Mouse (Mus musculus): Measurements from ENCODE around the gene Cnpy2. TPM values are rescaled to one million over a fixed set of nuclear protein-coding genes. Genes with fewer than 3 reads are reported as not detected.

Cnpy2 gene
- total RNA-seq, 2 experiments from 2014 or later = 81.0 to 86.0 TPM

DNA sequence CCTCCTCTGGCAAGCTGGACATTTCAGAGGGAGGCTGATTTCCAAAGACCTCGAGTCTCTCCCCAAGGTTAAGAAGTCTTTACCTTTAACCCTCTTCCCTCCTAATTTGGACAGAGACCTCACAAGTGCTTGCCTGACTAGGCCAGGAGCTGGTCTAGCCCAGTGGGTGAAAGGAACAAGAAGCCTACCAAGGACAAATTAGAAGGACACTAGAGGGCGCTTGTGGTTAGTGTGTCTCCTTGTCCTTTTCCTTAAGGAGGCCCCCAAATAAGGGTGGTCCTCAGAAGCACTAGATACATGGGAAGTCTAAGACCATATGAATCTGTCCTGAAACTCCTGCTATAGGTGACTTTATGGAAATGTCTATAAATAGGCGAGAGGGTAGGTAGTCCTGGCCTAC lies 40.3 kb downstream of the Cnpy2 start:
- peak; percentile 23 for DNase-seq
- intact Hi-C loops (cut with DNase I) = loop anchor here (5.0 kb wide), 1 partner anchor 95 kb away; the partner anchor contains the start of gene Smarcc2

GRCm38 (mm10) chr10:128367899-128368401 lies 45.7 kb downstream of the Cnpy2 start:
- intact Hi-C loops (cut with DNase I) = no loop called here

GRCm38 (mm10) chr10:128368402-128369217 lies 46.4 kb downstream of the Cnpy2 start, which contains the start of gene Coq10a:
Coq10a (minus strand) TSS chr10:128368997.
- DNase-seq = peak; percentile 96
- intact Hi-C loops (cut with DNase I) = no loop called here

More at GRCm38 (mm10) chr10:128367899-128368401, 45.7 kb downstream of the Cnpy2 start:
- no peak for DNase-seq

DNA sequence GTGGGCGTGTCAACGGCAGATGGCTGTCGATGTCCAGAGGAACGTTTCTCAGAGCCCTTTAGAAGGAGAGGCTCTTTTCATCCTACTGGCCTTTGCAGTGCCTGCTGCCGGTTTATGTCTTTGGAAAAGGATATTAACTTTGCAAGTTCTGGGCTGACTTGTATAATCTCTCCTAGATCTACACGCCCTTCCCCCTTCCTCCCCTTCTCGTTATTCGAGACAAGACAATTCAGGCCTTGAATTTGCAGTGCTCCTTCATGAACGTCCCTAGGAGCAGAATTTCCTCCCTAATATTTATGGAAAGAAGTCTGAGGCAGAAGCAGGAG lies 46.9 kb downstream of the Cnpy2 start:
- intact Hi-C loops (cut with DNase I) = no loop called here
- no peak for DNase-seq

DNA sequence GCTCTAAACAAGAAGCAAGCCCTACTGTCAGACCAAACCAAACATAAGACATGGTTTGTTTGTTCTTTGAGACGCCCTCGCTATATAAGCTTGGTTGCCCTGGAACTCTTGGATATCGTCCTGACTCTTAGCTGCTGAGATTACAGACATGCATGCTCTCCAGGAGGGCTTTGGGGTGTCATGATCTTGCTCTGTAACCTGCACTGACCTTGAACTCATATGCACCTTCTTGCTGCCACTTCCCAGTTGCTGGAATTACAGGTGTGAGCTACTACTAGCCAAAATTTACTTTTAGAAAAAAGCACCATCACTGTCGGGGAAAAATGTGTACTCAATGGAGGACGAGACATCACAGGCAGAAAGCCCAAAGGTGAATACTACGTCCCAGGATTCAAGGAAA lies 47.3 kb downstream of the Cnpy2 start:
- intact Hi-C loops (cut with DNase I) = no loop called here
- no peak for DNase-seq

DNA sequence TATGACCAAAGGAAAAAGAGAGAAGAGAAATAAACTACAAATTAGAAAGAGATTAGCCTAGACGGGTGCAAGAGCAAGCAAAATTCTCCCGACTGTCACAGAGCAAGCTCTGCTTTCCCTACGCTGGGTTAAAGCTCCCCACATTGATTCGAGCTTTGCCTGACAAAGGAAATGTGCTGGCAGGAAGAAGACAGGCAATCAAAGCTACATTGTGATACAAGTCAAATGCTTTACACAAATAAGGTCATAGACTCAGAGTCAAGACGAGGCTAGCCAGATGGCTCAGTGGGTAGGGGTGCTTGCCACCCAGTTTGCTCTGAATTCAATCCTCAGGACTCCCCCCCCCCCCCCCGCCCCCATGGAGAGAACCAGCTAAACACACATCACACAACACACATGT lies 47.8 kb downstream of the Cnpy2 start:
- DNase-seq = no peak
- intact Hi-C loops (cut with DNase I) = no loop called here

DNA sequence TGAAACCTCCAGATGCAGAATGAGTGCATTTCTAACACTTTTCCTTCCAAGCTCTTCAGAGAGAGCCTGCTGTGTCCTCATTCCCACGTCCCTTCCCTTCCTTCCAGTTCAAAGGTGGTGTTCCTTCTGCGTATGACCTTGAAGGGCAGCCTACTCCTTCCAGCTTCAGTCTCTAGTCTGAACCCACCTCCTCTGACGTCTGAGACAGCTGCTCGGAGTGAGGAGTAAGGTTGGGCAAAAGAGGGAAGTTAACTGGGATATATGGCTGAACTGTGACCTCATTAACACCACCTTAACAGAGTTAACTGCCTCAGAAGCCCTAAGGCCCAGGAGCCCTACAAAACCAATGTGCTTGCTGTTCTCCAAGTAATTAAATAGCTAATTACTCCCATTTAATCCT lies 48.3 kb downstream of the Cnpy2 start:
- intact Hi-C loops (cut with DNase I) = no loop called here
- no peak for DNase-seq

GRCm38 (mm10) chr10:128372142-128372541 lies 49.9 kb downstream of the Cnpy2 start:
- intact Hi-C loops (cut with DNase I) = no loop called here
- no peak for DNase-seq

DNA sequence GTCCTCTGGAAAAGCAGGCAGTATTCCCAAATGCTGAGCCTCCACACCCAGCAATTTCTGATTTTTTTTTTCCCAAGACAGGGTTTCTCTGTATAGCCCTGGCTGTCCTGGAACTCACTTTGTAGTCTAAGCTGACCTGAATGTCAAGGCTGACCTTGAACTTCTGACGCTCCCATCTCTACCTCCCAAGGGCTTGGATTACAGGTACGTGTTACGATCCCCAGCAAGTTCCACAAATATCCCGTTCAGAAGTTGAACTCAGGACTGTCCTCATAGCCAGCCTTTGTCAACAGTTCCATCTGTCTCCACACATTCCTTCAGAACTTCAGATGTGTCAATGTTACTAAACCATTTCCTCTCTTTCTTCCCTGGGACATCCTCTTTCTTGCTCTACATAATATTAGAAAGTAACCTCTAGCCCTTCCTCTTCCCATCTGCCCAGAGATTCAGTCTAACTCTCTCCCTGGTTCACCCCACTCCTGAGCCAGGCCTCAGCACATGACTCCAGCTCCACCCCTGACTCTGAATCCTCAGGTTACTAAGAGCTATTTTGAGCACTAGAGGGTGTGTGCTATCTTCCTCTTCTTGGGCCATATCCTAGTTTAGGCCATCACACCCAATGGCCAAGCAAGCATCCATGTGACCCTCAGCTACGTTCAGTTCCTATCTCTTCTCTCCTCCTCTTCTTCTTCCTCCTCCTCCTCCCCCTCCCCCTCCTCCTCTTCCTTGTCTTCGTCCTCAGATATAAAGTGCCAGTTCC lies 50.9 kb downstream of the Cnpy2 start:
- intact Hi-C loops (cut with DNase I) = no loop called here
- no peak for DNase-seq

DNA sequence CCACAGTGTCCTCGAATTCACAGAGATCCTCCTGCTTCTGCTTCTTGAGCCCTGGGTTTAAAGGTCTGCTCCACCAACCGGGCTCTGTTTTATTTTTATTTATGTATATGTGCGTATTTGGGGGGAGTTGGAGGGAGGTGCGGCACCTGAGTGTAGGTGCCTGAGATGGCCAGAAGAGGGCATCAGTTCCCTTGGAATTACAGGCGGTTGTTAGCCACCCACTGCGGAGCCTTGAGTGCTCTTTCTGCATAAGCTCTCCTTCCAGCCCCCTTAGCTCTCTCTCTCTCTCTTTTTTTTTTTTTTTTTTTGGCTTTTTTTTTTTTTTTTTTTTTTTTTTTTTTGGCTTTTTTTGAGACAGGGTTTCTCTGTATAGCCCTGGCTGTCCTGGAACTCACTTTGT lies 52.1 kb downstream of the Cnpy2 start:
- intact Hi-C loops (cut with DNase I) = no loop called here
- DNase-seq = no peak

DNA sequence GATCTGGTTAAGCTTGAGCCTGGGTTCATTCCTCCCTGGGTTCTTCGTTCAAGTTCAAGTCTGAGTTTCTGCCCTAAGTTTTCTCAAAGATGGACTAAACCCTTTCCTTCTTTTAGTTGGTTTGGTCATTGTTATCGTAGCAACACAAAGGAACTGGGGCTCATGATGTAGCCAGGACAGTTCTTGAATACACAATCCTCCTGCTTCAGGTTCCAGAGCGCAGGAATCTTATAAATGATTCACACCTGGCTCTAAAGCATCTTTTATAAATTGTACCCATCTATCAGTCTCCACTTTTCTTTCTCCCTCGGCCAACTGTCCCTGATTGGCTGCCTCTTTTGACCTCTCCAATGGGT lies 53.8 kb downstream of the Cnpy2 start:
- no peak for DNase-seq
- intact Hi-C loops (cut with DNase I) = no loop called here

GRCm38 (mm10) chr10:128376455-128377211 lies 54.4 kb downstream of the Cnpy2 start, which contains the start of gene Ankrd52:
Ankrd52 (plus strand) TSS chr10:128377115.
- peak; percentile 85 for DNase-seq
- intact Hi-C loops (cut with DNase I) = no loop called here

Other genes starting within 250 kb of the Cnpy2 start
- 1,000 to 10,000 TPM; 1,302 to 1,309 TPM for gene Atp5b, start 239.2 kb upstream of the Cnpy2 start, total RNA-seq (2021)
- gene Baz2a, start 230.9 kb upstream of the Cnpy2 start, total RNA-seq (2021) = 10 to 100 TPM; 34.5 to 36.2 TPM
- 10 to 100 TPM; 12.7 to 13.0 TPM for gene Rbms2, start 142.2 kb upstream of the Cnpy2 start, total RNA-seq (2021)
- 1 to 10 TPM; 5.9 to 7.9 TPM for gene Gls2, start 128.0 kb upstream of the Cnpy2 start, total RNA-seq (2021)
- 10 to 100 TPM; 14.5 to 16.3 TPM for gene Spryd4, start 110.7 kb upstream of the Cnpy2 start, total RNA-seq (2021)
- gene Mip, start 96.6 kb upstream of the Cnpy2 start, total RNA-seq (2021) = not detected
- 10 to 100 TPM; 11.1 to 14.7 TPM for gene Timeless, start 90.4 kb upstream of the Cnpy2 start, total RNA-seq (2021)
- gene Apon, start 68.4 kb upstream of the Cnpy2 start, total RNA-seq (2021) = not detected
- not detected for gene Apof, start 53.8 kb upstream of the Cnpy2 start, total RNA-seq (2021)
- 10 to 100 TPM; 32.1 to 38.1 TPM for gene Stat2, start 51.9 kb upstream of the Cnpy2 start, total RNA-seq (2021)
- not detected for gene Il23a, start 23.7 kb upstream of the Cnpy2 start, total RNA-seq (2021)
- 10 to 100 TPM; 19.9 to 22.4 TPM for gene Pan2, start 19.1 kb upstream of the Cnpy2 start, total RNA-seq (2021)
- gene Cs, start 15.3 kb downstream of the Cnpy2 start, total RNA-seq (2021) = 100 to 1,000 TPM; 236 to 250 TPM
- gene Coq10a, start 46.5 kb downstream of the Cnpy2 start, total RNA-seq (2021) = 10 to 100 TPM; 57.7 to 58.1 TPM
- gene Ankrd52, start 54.7 kb downstream of the Cnpy2 start, total RNA-seq (2021) = 10 to 100 TPM; 84.9 to 85.5 TPM
- gene Slc39a5, start 78.8 kb downstream of the Cnpy2 start, total RNA-seq (2021) = under 1 TPM; 0.40 to 0.42 TPM
- 10 to 100 TPM; 95.1 to 99.1 TPM for gene Nabp2, start 89.0 kb downstream of the Cnpy2 start, total RNA-seq (2021)
- 10 to 100 TPM; 92.0 to 94.7 TPM for gene Rnf41, start 89.2 kb downstream of the Cnpy2 start, total RNA-seq (2021)
- gene Smarcc2, start 136.8 kb downstream of the Cnpy2 start, total RNA-seq (2021) = 100 to 1,000 TPM; 295 to 311 TPM
- gene Myl6, start 171.7 kb downstream of the Cnpy2 start, total RNA-seq (2021) = 100 to 1,000 TPM; 499 to 509 TPM
- gene Myl6b, start 176.2 kb downstream of the Cnpy2 start, total RNA-seq (2021) = 10 to 100 TPM; 61.7 to 65.2 TPM
- 10 to 100 TPM; 13.7 to 16.3 TPM for gene Esyt1, start 203.4 kb downstream of the Cnpy2 start, total RNA-seq (2021)
- gene Zc3h10, start 225.3 kb downstream of the Cnpy2 start, total RNA-seq (2021) = 10 to 100 TPM; 14.0 to 15.2 TPM
- 1,000 to 10,000 TPM; 2,825 to 2,926 TPM for gene Rpl41, start 226.8 kb downstream of the Cnpy2 start, total RNA-seq (2021)
- 100 to 1,000 TPM; 111 TPM for gene Pa2g4, start 243.5 kb downstream of the Cnpy2 start, total RNA-seq (2021)